Mouse (Mus musculus) megakaryocyte, adult 5-6 weeks (primary cell): Measurements from ENCODE around the gene Crhbp. TPM values are rescaled to one million over a fixed set of nuclear protein-coding genes. Genes with fewer than 3 reads are reported as not detected.

Experiments used
- ATAC-seq: 2 replicates; pipeline ENCODE4 v1.8.0; 2016; ENCODE audit warnings: mild to moderate bottlenecking, inconsistent platforms; ENCODE audit not compliant: poor library complexity, severe bottlenecking
- total RNA-seq, 2 experiments: library from RNA; stranded (forward) in 1 of 2; stranded (reverse) in 1 of 2; fragments of 153-499, 151-499 nt in 1 of 2; fragments of 221-1000, 200-1000 nt in 1 of 2; gene quantifications; 2 replicates each; pipeline versions ENCODE4 v1.2.3 to v1.2.4; 2015 to 2017

Crhbp gene
- total RNA-seq, 2 experiments from 2014 or later, result not detected

DNA sequence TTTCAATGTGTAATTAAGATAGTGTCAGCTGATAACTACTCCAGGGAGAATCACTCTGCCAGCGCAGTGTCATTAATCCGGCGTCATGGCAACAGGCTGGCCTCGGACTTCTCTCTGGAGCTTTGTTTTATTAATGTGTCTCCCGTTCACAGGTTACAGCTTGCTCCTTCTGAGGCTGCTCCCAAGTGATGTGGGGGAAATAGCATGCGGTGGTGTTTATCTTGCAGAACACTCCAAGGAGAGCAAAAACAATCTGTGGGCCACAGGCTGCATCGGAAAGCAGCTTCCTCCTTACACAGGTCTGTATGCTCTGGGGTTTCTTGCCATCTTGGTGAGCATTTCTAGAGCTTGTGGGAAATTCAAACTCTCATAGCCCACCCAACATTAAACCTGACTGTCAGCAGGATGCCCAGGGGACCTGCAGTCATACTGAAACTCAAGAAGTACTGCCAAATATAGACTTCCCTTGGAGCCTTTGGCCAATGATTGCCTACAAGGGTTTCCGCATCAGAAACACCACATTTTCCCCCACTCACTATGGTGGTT, 25.4 kb downstream of the Crhbp start:
- ATAC-seq, result no peak

DNA sequence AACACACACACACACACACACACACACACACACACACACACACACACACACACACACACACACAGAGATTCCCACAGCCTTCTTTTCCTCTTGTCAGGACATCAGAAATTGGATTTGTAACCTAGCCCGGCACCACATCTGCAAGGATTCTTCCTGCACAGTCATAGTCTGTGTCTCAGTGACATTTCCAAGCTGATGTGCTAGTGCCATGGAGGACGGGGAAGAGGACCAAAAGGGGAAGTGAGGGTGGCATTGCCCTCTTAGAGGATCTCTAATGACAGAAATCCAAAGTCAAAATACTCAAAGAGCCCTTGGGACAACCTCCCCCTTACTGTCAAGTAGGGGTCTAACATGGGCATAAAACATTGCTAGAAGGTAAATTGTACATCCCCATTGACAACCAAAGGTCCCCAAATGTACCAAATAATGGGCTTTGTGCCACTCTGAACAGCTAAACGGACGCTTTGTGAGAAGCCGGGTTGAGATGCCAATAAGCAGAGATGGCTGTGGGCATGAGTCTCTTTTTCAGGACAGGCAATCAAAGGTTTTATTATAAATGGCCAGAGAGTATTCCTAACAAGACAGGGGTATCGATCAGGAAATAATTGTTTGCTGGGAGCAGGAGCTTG, 26.0 kb downstream of the Crhbp start:
- ATAC-seq, result no peak

DNA sequence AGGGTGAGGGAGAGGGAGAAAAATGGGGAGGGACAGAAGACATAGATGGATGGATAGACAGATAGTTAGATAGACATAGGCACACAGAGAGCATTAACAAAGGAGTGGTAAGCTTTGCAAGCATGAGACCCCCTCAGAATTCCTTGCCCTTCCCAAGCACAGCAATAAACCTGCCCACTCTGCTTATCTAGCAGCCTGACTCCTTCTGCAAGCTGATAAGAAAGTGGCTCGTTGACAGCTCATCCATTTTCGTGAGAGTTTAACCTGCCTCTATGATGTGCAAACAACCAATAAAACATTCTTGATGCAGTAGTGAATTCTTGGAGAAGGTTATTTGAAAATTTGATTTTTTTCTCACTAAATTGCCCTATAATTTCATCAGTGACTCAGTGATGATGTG, 32.5 kb downstream of the Crhbp start:
- ATAC-seq, result no peak

DNA sequence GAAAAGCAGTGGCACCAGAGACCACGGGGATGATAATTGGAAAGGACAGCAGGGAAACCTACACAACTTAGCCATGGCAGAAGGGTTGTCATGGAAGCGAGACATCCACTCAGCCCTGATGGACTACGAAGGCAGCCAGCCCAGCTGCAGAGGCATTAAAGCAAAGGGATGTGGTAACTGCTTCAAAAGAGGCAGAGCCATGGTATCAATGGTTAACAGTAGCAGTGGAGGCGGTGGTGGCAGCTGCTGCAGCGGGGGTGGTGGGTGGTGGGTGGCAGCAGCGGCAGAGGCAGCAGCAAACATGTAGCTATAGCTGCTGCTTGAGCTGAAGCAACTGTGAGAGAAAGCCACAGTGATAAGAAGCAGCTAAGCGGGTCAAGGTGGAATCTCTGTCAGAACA, 51.5 kb downstream of the Crhbp start:
- no peak for ATAC-seq

DNA sequence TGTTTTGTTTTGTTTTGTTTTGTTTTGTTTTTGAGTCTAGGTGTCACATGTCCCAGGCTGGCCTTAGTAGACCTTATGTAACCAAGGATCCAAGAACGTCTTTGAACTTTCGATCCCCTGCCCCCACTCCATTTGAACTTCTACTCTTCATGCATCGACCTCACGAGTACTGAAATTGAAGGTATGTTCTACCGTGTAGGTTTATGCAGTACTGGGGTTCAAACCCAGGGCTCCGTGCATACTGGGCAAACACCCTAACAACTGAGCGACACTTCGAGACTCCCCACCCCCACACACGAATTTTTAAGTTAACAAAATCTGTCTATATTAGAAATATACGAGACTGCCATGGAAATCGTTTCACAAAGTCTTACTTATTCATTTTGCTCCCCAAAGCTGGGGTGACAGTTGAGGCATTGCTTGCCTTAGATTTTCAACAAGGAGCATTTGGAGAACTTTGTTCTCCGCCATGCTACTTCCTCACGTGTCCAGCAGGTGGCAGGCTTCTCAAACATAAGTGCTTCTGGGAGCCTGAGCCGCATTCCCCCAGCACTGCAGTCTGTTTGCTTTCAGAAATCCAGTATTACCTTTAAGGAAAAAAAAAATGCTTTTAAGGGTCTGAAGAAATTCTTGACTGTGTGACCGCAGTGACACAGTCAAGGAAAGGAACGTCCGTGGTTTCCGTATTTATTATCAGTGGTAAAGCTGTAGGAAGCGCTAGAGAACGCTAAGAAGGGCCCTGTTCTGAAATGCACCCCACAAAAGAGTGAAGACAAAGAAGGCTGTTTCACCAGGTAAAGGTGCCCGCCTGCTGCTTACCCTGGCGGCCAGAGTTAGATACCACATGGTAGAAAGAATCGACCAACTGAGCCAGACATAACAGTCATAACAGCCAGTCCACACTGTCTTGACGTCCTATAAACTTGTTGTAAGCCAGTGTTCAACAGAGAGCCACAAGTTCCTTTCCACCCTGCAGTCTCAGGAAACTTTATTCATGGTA, 54.6 kb downstream of the Crhbp start:
- ATAC-seq, result peak; percentile 96

DNA sequence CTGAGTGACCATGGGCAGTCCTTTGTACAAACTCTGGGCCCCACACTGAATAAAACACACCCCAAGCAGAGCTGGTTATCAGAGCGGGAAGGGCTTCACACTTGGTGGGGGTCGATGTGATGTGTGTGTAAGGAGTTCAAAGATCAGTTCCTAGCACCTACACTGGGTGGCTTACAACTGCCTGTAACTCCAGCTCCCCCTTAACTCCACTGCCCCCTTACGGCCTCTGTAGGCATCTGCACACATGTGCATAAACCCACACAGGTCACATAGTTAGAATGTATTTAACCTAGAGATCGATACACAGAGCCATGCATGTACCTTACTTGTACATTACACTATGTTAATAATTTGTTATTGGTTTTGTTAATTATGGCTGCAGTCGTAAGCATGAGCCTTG, 56.5 kb downstream of the Crhbp start:
- ATAC-seq, result no peak

DNA sequence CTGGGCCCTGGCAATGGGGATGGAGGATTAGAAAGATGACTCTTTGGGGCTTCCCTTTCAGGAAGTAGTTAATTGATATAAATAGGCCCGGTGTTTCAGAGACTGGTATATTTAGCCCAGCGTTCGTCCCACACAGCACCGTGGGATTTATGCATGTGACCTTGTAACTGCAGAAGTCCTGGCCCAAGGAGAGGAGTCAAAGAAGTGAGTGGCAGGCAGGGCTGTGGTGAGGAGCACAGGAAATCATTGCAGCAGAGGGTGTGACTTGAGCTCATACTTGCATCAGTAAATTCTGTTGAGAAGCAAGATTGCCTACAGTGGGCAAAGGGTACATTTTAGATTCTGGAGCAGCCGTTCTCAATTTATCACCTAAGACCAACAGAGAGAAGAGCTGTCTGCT, 62.3 kb downstream of the Crhbp start:
- peak; percentile 90 for ATAC-seq

Other genes starting within 250 kb of the Crhbp start
- gene Pde8b, start 194.6 kb downstream of the Crhbp start, total RNA-seq (2015), result 2.0 and 2.4 TPM in 2 replicates
- 2.2 and 3.2 TPM in 2 replicates for gene Pde8b, start 194.6 kb downstream of the Crhbp start, total RNA-seq (2017)
- gene Zbed3, start 121.3 kb downstream of the Crhbp start, total RNA-seq (2015), result 14.5 and 16.8 TPM in 2 replicates
- gene Zbed3, start 121.3 kb downstream of the Crhbp start, total RNA-seq (2017), result 2.3 and 4.6 TPM in 2 replicates
- gene Aggf1, start 69.6 kb downstream of the Crhbp start, total RNA-seq (2015), result 21.2 and 22.2 TPM in 2 replicates
- 38.1 and 40.3 TPM in 2 replicates for gene Aggf1, start 69.6 kb downstream of the Crhbp start, total RNA-seq (2017)
- not detected in 2 replicates for gene S100z, start 33.8 kb upstream of the Crhbp start, total RNA-seq (2015)
- gene S100z, start 33.8 kb upstream of the Crhbp start, total RNA-seq (2017), result not detected in 2 replicates
- 0.14 TPM in 1 of 2 replicates, not detected in the other for gene F2rl1, start 80.3 kb upstream of the Crhbp start, total RNA-seq (2015)
- gene F2rl1, start 80.3 kb upstream of the Crhbp start, total RNA-seq (2017), result 0.33 and 0.61 TPM in 2 replicates
- 1.1 and 2.1 TPM in 2 replicates for gene F2r, start 173.6 kb upstream of the Crhbp start, total RNA-seq (2015)
- gene F2r, start 173.6 kb upstream of the Crhbp start, total RNA-seq (2017), result 0.65 and 1.9 TPM in 2 replicates